Mouse (Mus musculus): Measurements from ENCODE around the gene Rbp2.

Gene Rbp2

DNA sequence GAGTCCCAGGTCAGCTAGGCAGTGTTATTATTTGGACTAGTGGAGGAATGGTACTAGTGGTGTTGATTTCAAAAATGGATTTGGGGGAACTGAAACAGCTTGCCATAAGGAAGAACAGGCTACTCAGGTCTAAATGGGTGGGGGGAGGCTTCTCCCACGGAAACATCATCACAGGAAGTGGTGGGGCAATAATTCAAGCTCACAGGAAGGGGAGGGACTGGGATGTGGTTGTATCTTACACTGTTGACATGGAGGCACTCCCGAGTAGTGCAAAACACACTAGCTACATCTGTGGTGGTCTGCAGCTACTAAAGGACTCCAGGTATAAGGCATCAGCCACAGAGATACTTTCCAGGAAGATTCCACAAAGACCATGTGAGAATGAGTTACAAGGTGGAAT is 38.0 kb downstream of the Rbp2 start:
- in situ Hi-C loops (cut with MboI; ENCODE audit: low sequenced_read_pairs) = no loop called here

- in situ Hi-C loops (cut with MboI; ENCODE audit: low sequenced_read_pairs) = no loop called here
Observed at GRCm38 (mm10) chr9:98524786-98525542, 39.0 kb downstream of the Rbp2 start.

DNA sequence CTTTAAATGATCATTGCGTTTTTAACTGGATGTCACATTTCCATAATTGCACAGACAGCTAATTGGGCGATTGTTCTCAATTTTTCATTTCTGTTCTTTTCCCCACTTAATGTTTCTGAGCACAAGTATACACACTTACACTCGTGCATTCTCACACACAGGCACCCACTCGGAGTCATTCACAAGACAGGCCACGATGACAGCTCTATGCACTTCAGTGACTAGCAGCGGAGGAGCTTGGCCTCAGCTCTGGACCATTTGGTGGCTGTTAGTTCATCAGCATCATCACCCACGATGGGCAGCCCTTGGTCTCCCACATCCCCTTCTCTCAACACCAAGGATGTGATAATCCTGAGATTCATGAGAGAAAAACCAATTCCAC is 39.6 kb downstream of the Rbp2 start:
- in situ Hi-C loops (cut with MboI; ENCODE audit: low sequenced_read_pairs) = no loop called here

DNA sequence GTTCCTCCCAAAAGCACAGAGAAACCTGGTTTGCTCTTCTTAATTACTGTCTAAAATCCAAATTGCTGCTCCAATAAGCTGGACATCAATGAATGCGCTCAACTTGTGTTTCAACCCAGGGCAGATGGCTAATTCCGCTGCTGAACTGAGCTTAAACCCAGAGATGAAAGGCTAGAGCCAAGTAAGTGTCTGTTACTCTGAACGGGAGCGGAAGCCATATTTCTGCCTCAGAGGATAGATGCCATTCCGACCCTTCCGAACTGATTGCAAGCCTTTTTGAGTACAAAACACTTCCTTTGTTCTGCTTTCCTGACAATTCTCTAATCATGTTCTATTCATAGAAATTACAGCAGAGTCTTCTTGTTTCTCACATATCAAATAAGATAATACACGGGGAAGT is 41.3 kb downstream of the Rbp2 start:
- in situ Hi-C loops (cut with MboI; ENCODE audit: low sequenced_read_pairs) = no loop called here

GRCm38 (mm10) chr9:98529776-98530175 is 43.9 kb downstream of the Rbp2 start:
- in situ Hi-C loops (cut with MboI; ENCODE audit: low sequenced_read_pairs) = no loop called here

- in situ Hi-C loops (cut with MboI; ENCODE audit: low sequenced_read_pairs) = no loop called here
Observed at GRCm38 (mm10) chr9:98530999-98531398, 45.1 kb downstream of the Rbp2 start.

DNA sequence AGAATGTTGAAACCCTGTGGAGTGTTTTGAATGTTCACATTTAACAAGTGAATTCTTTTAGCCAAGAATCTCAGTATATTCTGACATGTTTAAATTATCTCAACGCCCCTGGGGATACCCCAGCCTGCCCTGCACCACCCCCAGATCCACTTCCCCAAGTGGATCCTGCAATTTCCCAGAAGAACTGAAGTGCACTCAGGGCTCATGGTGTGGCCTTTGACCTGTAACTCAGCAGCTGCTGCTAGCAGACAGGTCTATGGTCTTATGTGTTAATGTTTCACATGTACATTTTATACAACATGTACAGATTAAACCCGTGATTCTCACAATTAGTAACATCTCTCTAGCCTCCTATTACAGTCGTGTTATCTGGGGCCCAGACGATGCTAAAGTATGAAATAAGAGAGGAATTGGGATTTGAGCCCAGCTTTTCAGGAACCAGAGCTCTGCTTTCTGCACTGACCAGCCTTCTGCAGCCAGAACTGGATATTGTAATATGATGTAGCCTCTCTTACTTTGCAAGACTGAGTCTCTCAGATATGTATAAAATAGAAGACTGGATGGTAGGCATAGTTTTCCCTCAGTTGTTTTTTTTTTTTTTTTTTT is 48.9 kb downstream of the Rbp2 start:
- in situ Hi-C loops (cut with MboI; ENCODE audit: low sequenced_read_pairs) = loop anchor here (5.0 kb wide), 1 partner anchor 117 kb away; no protein-coding TSS in a partner anchor

- in situ Hi-C loops (cut with MboI; ENCODE audit: low sequenced_read_pairs) = loop anchor here (5.0 kb wide), 1 partner anchor 118 kb away; no protein-coding TSS in a partner anchor
Observed at GRCm38 (mm10) chr9:98535763-98536162, 49.8 kb downstream of the Rbp2 start.

- in situ Hi-C loops (cut with MboI; ENCODE audit: low sequenced_read_pairs) = loop anchor here (5.0 kb wide), 1 partner anchor 121 kb away; no protein-coding TSS in a partner anchor
Observed at GRCm38 (mm10) chr9:98538017-98538712, 52.2 kb downstream of the Rbp2 start.

- in situ Hi-C loops (cut with MboI; ENCODE audit: low sequenced_read_pairs) = loop anchor here (5.0 kb wide), 1 partner anchor 122 kb away; no protein-coding TSS in a partner anchor
Observed at GRCm38 (mm10) chr9:98538713-98539360, 52.9 kb downstream of the Rbp2 start.

DNA sequence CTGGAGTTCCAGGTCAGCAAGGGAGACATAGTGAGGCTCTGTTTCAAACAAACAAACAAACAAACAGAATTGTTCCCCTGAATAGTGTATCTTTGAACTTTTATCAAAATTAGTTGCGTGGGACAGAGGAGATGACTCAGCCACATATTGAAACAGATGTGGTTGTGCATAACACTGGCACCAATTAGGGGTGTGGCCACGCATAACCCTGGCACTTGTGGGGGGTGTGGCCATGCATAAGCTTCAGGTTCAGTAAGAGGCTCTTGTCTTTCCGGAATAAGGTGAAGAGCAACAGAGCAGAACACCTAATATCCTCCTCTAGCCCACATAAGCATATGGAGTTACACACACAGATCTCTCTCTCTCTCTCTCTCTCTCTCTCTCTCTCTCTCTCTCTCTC is 58.1 kb downstream of the Rbp2 start:
- in situ Hi-C loops (cut with MboI; ENCODE audit: low sequenced_read_pairs) = no loop called here
